Mouse (Mus musculus): ENCODE measurements around the gene P2rx7. TPM values are rescaled to one million over a fixed set of nuclear protein-coding genes. Genes with fewer than 3 reads are reported as not detected.

P2rx7 gene
- total and polyA plus RNA-seq, 3 experiments = 0.72 to 9.0 (median 8.9) TPM

- Histone ChIP-seq H3K9me3 (replicated peaks) (peaks cover 3% of the 10 kb centered on the region; the same call in 1 of the 2 replicates), H3K4me1 (ENCODE audit: insufficient read depth, low read depth, low read length) (peaks cover 6% of the 10 kb centered on the region; the same call in 1 of the 2 replicates), H3K27me3 (ENCODE audit: insufficient read depth, low read length) (peaks cover 11% of the 10 kb centered on the region), H3K36me3 (replicated peaks) (no peaks in the 10 kb centered on the region), H3K4me3 (ENCODE audit: low read depth, low read length) (no peak overlapping the region)
- ATAC-seq (ENCODE audit: extremely low read depth, insufficient number of reproducible peaks, low FRiP score, poor library complexity, severe bottlenecking) (no peak), DNase-seq (ENCODE audit: low spot score) (no peak)
- no peak for TF ChIP-seq POLR2AphosphoS5 (IDR thresholded peaks at IDR 0.05; ENCODE audit: insufficient replicate concordance, low read depth, low read length)
Observed at GRCm38 (mm10) chr5:122689153-122689552, 45.4 kb downstream of the P2rx7 start.

DNA sequence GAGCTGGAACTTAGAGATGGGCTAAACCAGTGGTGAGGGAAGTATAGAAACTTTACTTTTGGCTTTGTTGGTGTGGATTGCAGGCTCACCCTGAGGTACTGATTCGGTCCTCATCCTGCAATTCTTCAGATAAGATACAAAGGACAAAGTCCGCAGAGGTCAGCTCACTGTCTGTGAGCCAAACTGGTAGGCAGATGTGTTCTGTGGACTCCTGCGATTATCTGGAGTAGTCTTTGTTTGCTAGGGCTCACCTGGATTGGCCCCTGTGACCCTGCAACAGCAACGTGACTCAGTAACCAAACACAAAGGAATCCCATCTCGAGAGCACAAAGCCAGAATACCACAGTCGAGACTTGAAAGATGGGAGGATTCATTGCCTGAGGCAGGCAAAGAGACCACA is 46.8 kb downstream of the P2rx7 start:
- peaks cover 7% of the 10 kb centered on the region for H3K27me3 ChIP-seq (ENCODE audit: insufficient read depth, low read length)
- ATAC-seq (ENCODE audit: extremely low read depth, insufficient number of reproducible peaks, low FRiP score, poor library complexity, severe bottlenecking) (no peak), DNase-seq (ENCODE audit: low spot score) (no peak)
- peaks cover 3% of the 10 kb centered on the region; the same call in 1 of the 2 replicates for H3K9me3 ChIP-seq (replicated peaks)
- no peak for TF ChIP-seq GATA2 (IDR thresholded peaks at IDR 0.05; ENCODE audit: borderline replicate concordance, low read depth, low read length)
- TF ChIP-seq POLR2AphosphoS5 (IDR thresholded peaks at IDR 0.05; ENCODE audit: insufficient replicate concordance, low read depth, low read length) = no peak
- no peak for TF ChIP-seq TAL1 (conservative IDR thresholded peaks at IDR 0.05; ENCODE audit: low read depth, low read length)
- no peak for TF ChIP-seq GATA1 (IDR thresholded peaks at IDR 0.05; ENCODE audit: borderline replicate concordance, low read length)
- no peak for TF ChIP-seq CTCF (IDR thresholded peaks at IDR 0.05; ENCODE audit: low read depth, low read length)
- peaks cover 6% of the 10 kb centered on the region; the same call in 1 of the 2 replicates for H3K4me1 ChIP-seq (ENCODE audit: insufficient read depth, low read depth, low read length)
- H3K4me3 ChIP-seq (ENCODE audit: low read depth, low read length) = no peak overlapping the region
- H3K36me3 ChIP-seq (replicated peaks) = no peaks in the 10 kb centered on the region

DNA sequence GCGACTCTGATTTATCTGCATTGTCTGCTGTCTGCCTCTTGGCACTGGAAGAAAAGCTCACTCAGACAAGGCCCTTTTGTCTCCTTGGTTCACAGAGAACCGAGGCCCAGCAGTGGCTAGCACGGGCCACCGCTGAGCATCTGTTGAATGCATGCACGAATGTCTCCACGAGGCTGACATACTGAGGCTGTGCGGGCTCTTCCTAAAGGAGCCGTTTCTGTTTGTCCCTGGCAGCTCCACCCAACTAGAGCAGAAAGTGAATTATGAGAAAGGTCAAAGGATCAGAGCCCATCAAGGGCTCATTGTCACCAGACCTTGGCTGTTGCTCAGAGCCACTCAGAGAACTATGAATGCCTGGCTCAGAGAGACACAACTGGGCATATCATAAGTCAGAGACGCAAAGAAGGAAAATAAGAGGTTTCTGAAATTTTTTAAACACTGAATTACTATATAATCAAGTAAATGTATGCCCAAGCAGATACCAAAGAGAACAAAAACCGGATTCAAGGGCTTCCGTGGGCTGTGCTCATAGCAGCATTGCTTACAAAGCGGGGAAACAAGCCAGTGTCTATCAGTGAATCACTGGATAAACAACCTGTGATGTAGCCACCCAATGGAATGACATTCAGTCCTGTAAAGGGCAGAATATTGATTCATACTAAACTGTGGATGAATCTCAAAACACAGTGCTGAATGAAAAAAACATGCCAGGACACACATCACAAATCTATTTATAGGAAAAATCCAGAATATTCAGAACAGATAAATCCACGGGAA is 49.9 kb downstream of the P2rx7 start:
- ATAC-seq (ENCODE audit: extremely low read depth, insufficient number of reproducible peaks, low FRiP score, poor library complexity, severe bottlenecking) (no peak), DNase-seq (ENCODE audit: low spot score) (no peak)
- peaks cover 5% of the 10 kb centered on the region; the same call in 1 of the 2 replicates for H3K27me3 ChIP-seq (ENCODE audit: insufficient read depth, low read length)
- no peaks in the 10 kb centered on the region for H3K9me3 ChIP-seq (replicated peaks)
- H3K36me3 ChIP-seq (replicated peaks) = no peaks in the 10 kb centered on the region
- no peak overlapping the region for H3K4me3 ChIP-seq (ENCODE audit: low read depth, low read length)
- TF ChIP-seq POLR2AphosphoS5 (IDR thresholded peaks at IDR 0.05; ENCODE audit: insufficient replicate concordance, low read depth, low read length) (no peak), CTCF (IDR thresholded peaks at IDR 0.05; ENCODE audit: low read depth, low read length) (no peak), GATA2 (IDR thresholded peaks at IDR 0.05; ENCODE audit: borderline replicate concordance, low read depth, low read length) (no peak), GATA1 (IDR thresholded peaks at IDR 0.05; ENCODE audit: borderline replicate concordance, low read length) (no peak), TAL1 (conservative IDR thresholded peaks at IDR 0.05; ENCODE audit: low read depth, low read length) (no peak)
- H3K4me1 ChIP-seq (ENCODE audit: insufficient read depth, low read depth, low read length) = peaks cover 32% of the 10 kb centered on the region

DNA sequence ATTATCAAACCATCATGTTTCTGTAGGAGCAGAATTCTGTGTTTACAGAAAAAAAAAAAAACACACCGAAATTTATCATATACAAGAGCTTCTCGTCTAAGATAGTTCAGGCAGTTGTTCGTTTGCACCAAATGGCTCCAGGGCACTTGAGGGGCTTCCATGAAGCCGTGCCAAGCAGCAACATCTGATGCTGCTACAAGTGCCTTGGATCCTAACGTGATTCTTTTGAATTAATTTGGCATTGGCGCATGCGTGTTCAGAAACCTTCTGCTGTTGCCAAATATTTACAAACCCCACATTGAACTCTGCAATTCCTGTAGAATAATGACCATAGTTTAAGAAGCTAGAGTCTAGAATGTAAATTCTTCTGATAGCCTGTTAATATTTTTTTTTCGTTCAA is 51.8 kb downstream of the P2rx7 start:
- H3K27me3 ChIP-seq (ENCODE audit: insufficient read depth, low read length) = peaks cover 5% of the 10 kb centered on the region; the same call in 1 of the 2 replicates
- no peaks in the 10 kb centered on the region for H3K9me3 ChIP-seq (replicated peaks)
- H3K4me1 ChIP-seq (ENCODE audit: insufficient read depth, low read depth, low read length) = peaks cover 49% of the 10 kb centered on the region
- no peak overlapping the region for H3K4me3 ChIP-seq (ENCODE audit: low read depth, low read length)
- no peaks in the 10 kb centered on the region for H3K36me3 ChIP-seq (replicated peaks)
- TF ChIP-seq GATA1 (IDR thresholded peaks at IDR 0.05; ENCODE audit: borderline replicate concordance, low read length) = no peak
- ATAC-seq (ENCODE audit: extremely low read depth, insufficient number of reproducible peaks, low FRiP score, poor library complexity, severe bottlenecking) = no peak
- no peak for DNase-seq (ENCODE audit: low spot score)

- Histone ChIP-seq H3K4me3 (ENCODE audit: low read depth, low read length) (peak overlapping the region; percentile 30; the same call in 1 of the 2 replicates), H3K27me3 (ENCODE audit: insufficient read depth, low read length) (0 out of 2 replicates have a peak, but pooled peaks cover 2% of the 10 kb centered on the region), H3K36me3 (replicated peaks) (no peaks in the 10 kb centered on the region), H3K9me3 (replicated peaks) (no peaks in the 10 kb centered on the region), H3K4me1 (ENCODE audit: insufficient read depth, low read depth, low read length) (peaks cover 64% of the 10 kb centered on the region)
- ATAC-seq (ENCODE audit: extremely low read depth, insufficient number of reproducible peaks, low FRiP score, poor library complexity, severe bottlenecking) (peak; percentile 24), DNase-seq (ENCODE audit: low spot score) (no peak)
- TF ChIP-seq POLR2AphosphoS5 (IDR thresholded peaks at IDR 0.05; ENCODE audit: insufficient replicate concordance, low read depth, low read length) (no peak), CTCF (IDR thresholded peaks at IDR 0.05; ENCODE audit: low read depth, low read length) (no peak), TAL1 (conservative IDR thresholded peaks at IDR 0.05; ENCODE audit: low read depth, low read length) (no peak), GATA1 (IDR thresholded peaks at IDR 0.05; ENCODE audit: borderline replicate concordance, low read length) (no peak), GATA2 (IDR thresholded peaks at IDR 0.05; ENCODE audit: borderline replicate concordance, low read depth, low read length) (no peak)
Observed at GRCm38 (mm10) chr5:122698041-122698700, 54.5 kb downstream of the P2rx7 start.

DNA sequence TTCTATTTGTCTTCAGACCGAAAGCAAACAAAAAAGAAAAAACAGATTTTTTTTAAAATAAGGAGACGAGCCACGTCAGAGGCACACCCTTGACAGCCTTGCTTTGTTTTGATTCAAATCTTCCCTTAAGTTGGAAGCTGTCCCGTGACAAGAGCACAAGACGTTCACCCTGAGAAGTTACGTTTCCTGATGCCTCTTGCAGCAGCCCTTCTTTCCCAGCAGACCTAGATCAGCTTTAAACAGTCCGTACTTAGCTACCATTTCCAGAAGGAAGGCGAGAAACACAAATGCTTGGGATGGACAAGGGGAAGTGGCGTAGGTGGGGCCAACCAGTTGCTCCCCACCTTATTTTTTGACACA is 55.0 kb downstream of the P2rx7 start:
- Histone ChIP-seq H3K4me3 (ENCODE audit: low read depth, low read length) (peak overlapping the region; percentile 34; the same call in 1 of the 2 replicates), H3K36me3 (replicated peaks) (no peaks in the 10 kb centered on the region), H3K27me3 (ENCODE audit: insufficient read depth, low read length) (no peaks in the 10 kb centered on the region), H3K9me3 (replicated peaks) (no peaks in the 10 kb centered on the region), H3K4me1 (ENCODE audit: insufficient read depth, low read depth, low read length) (peaks cover 69% of the 10 kb centered on the region)
- no peak for DNase-seq (ENCODE audit: low spot score)
- no peak for ATAC-seq (ENCODE audit: extremely low read depth, insufficient number of reproducible peaks, low FRiP score, poor library complexity, severe bottlenecking)
- TF ChIP-seq GATA2 (IDR thresholded peaks at IDR 0.05; ENCODE audit: borderline replicate concordance, low read depth, low read length) (no peak), CTCF (IDR thresholded peaks at IDR 0.05; ENCODE audit: low read depth, low read length) (no peak), GATA1 (IDR thresholded peaks at IDR 0.05; ENCODE audit: borderline replicate concordance, low read length) (no peak), POLR2AphosphoS5 (IDR thresholded peaks at IDR 0.05; ENCODE audit: insufficient replicate concordance, low read depth, low read length) (no peak), TAL1 (conservative IDR thresholded peaks at IDR 0.05; ENCODE audit: low read depth, low read length) (no peak)
